Mouse (Mus musculus): ENCODE measurements around the gene Nlrp1a. TPM values are rescaled to one million over a fixed set of nuclear protein-coding genes. Genes with fewer than 3 reads are reported as not detected.

The Nlrp1a gene
- polyA plus RNA-seq (2017; shearing (Covaris generic)): 0.57 TPM

GRCm38 (mm10) chr11:71144661-71145060, at the start of gene Nlrp1a:
Gene Nlrp1a, minus strand, starts transcription at chr11:71144704.

Other genes with a start within 250 kb of the Nlrp1a start
- gene Nup88, start 174.7 kb downstream of the Nlrp1a start, polyA plus RNA-seq (2017; shearing (Covaris generic)): 120 TPM
- gene Rpain, start 174.5 kb downstream of the Nlrp1a start, polyA plus RNA-seq (2017; shearing (Covaris generic)): 113 TPM
- 16.5 TPM for gene C1qbp, start 161.7 kb downstream of the Nlrp1a start, polyA plus RNA-seq (2017; shearing (Covaris generic))
- 11.7 TPM for gene Dhx33, start 140.3 kb downstream of the Nlrp1a start, polyA plus RNA-seq (2017; shearing (Covaris generic))
- 48.2 TPM for gene Mis12, start 125.1 kb downstream of the Nlrp1a start, polyA plus RNA-seq (2017; shearing (Covaris generic))
- gene Derl2, start 124.9 kb downstream of the Nlrp1a start, polyA plus RNA-seq (2017; shearing (Covaris generic)): 99.7 TPM
- 13.7 TPM for gene 6330403K07Rik, start 111.2 kb downstream of the Nlrp1a start, polyA plus RNA-seq (2017; shearing (Covaris generic))
- 4.7 TPM for gene Nlrp1b, start 86.0 kb upstream of the Nlrp1a start, polyA plus RNA-seq (2017; shearing (Covaris generic))